Mouse (Mus musculus) intestine, embryonic 16.5 days (tissue): ENCODE measurements around the gene Fry. TPM values are rescaled to one million over a fixed set of nuclear protein-coding genes. Genes with fewer than 3 reads are reported as not detected.

Source experiments
- ATAC-seq: fragments of 200-750 bp; cut with Nextera tagmentation; 2 replicates; pipeline ENCODE4 v1.8.0; 2017; ENCODE audit warnings: moderate TSS enrichment, moderate library complexity
- H3K27ac ChIP-seq: fragments of 300-500 bp; sonication (generic); 2 replicates; pipeline ENCODE4 v1.5.1; 2014; ENCODE audit warnings: mild to moderate bottlenecking, low read length
- H3K27me3 ChIP-seq: fragments of 300-500 bp; sonication (generic); replicated peaks from 2 replicates; pipeline ENCODE4 v1.6.1; 2014; ENCODE audit warnings: low read length, control low read depth, mixed read lengths; ENCODE audit not compliant: control insufficient read depth, insufficient read depth
- H3K36me3 ChIP-seq: fragments of 300-500 bp; sonication (generic); 2 replicates; pipeline ENCODE4 v1.6.1; 2014; ENCODE audit warnings: low read length, control low read depth; ENCODE audit not compliant: control insufficient read depth, insufficient read depth
- H3K4me1 ChIP-seq: fragments of 300-500 bp; sonication (generic); 2 replicates; pipeline ENCODE4 v1.6.1; 2014; ENCODE audit warnings: low read length, control low read depth, mixed read lengths; ENCODE audit not compliant: control insufficient read depth, insufficient read depth
- H3K4me2 ChIP-seq: fragments of 300-500 bp; sonication (generic); 2 replicates; pipeline ENCODE4 v1.6.1; 2014; ENCODE audit warnings: low read depth, low read length, control low read depth
- H3K4me3 ChIP-seq: fragments of 300-500 bp; sonication (generic); 2 replicates; pipeline ENCODE4 v1.5.1; 2014; ENCODE audit warnings: mild to moderate bottlenecking, low read length
- H3K9ac ChIP-seq: fragments of 300-500 bp; sonication (generic); 2 replicates; pipeline ENCODE4 v1.6.1; 2014; ENCODE audit warnings: low read depth, low read length
- H3K9me3 ChIP-seq: fragments of 300-500 bp; sonication (generic); 2 replicates; pipeline ENCODE4 v1.6.1; 2016; ENCODE audit warnings: low read length, control low read depth; ENCODE audit not compliant: control insufficient read depth
- WGBS: fragments of 180-500 bp; shearing (Covaris S2); extraction: QIAGEN DNeasy Blood & Tissue Kit; methylation state at CpG from one replicate; pipeline ENCODE4 v1.1.7; 2014; 5-methylcytosine and 5-hydroxymethylcytosine counted together
- polyA plus RNA-seq: library from polyadenylated mRNA; unstranded; fragments of >200 nt; fragmentation: Nextera tagmentation; extraction: Ambion mirVana; gene quantifications from 2 replicates; pipeline ENCODE4 v1.2.1, GENCODE M21; 2015

Fry gene
- polyA plus RNA-seq, 1 experiment from 2014 or later = 6.1 TPM

DNA sequence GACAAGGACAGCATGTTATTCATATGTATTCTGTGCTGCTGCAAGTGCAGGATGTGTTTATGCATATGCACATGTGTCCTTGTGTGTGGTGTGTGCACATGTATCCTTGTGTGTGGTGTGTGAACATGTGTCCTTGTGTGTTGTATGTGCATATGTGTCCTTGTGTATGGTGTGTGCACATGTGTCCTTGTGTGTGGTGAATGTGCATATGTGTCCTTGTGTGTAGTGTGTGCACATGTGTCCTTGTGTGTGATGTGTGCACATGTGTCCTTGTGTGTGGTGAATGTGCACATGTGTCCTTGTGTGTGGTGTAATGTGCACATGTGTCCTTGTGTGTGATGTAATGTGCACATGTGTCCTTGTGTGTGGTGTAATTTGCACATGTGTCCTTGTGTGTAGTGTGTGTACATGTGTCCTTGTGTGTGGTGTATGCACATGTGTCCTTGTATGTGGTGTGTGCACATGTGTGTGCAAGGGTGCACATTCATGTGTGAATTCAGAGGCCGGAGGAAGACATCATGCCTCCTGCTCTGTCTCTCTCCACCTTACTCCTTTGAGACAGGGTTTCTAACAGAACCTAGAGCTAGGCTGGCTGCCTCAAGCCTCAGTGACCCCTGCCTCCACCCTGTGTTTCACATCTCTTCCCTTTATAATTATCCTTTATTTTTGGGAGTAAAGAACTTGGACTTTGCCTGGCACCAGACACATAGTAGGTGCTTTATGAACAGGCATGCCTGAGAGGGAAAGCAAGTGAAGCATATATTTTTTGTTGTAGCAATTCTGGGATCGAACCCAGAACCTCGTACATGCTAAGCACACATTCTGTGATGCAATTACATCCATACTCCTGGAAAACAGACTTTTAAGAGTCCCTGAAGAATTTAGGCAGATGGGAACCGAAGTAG lies 72.3 kb downstream of the Fry start:
- 92% methylated on average over 4 of the region's 4 CpGs for WGBS

DNA sequence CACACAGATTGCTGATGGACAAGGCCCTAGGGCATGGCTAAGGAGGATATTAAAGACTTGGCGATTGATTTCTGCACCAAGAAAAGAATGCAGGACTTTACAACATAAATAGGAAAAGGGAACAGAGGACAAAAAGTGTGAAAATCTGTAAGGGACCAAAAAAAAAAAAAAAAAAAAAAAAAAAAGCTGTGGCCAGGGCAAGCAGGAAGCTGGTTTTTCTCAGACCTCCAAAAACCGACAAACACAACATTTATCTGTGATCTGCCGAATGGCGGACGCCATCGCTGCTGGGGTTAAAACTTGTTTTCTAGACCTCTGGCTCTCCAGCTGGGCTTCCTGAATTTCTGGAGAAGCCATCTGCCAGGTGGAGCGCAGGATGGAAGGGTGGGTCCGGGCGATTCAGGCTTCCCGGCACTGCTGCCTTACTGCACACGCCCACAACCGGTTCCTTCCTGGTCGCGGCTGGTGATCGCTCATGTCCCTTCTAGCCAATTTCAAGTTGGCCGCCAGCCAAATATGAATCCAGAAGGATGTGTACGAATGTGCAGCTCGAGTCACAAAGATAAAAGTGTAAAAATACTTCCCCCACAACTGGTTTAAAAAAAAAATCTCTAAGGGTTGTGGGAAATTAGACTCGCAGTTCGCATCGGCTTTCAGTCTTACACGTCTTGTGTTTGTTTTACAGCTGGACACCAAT lies 77.2 kb downstream of the Fry start:
- 4% methylated on average over 22 of the region's 22 CpGs for WGBS
- peak; percentile 95 for ATAC-seq

More for the DNA sequence above, 72.3 kb downstream of the Fry start:
- no peak for ATAC-seq
- Histone ChIP-seq H3K4me3 (no peak overlapping the region), H3K4me1 (no peaks in the 10 kb centered on the region), H3K36me3 (no peaks in the 10 kb centered on the region), H3K9me3 (peaks cover 4% of the 10 kb centered on the region; the same call in 1 of the 2 replicates), H3K27ac (no peak overlapping the region), H3K9ac (no peak overlapping the region), H3K4me2 (no peak overlapping the region), H3K27me3 (no peaks in the 10 kb centered on the region)

DNA sequence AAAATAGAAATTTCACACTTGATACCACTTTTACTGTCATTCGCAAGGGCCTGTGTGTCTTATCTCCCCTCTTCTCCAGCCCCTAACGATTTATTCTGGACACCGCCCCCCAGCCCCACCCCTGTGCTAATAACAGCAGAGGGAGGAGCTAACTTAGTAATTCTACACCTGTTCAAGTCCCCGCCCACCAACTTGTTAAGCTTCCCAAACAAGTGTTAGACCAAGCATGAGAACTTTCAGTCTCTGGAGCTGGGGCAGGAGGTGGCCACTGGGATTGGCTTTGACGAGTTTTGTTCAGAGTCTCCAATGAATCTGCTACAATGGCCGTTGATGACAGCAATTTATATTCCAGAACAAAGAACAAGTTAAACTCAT lies 77.8 kb downstream of the Fry start:
- Histone ChIP-seq H3K27me3 (no peaks in the 10 kb centered on the region), H3K9me3 (no peaks in the 10 kb centered on the region), H3K9ac (peak overlapping the region; percentile 47), H3K4me3 (peak overlapping the region; percentile 49), H3K36me3 (no peaks in the 10 kb centered on the region), H3K27ac (peak overlapping the region; percentile 56), H3K4me2 (peak overlapping the region; percentile 55), H3K4me1 (peaks cover 11% of the 10 kb centered on the region)
- peak; percentile 92 for ATAC-seq
- WGBS = 1% methylated on average over 6 of the region's 6 CpGs

More for the DNA sequence above, 77.2 kb downstream of the Fry start:
- Histone ChIP-seq H3K9me3 (0 out of 2 replicates have a peak, but pooled peaks cover 3% of the 10 kb centered on the region), H3K4me2 (peak overlapping the region; percentile 55), H3K27me3 (no peaks in the 10 kb centered on the region), H3K4me1 (peaks cover 11% of the 10 kb centered on the region), H3K4me3 (peak overlapping the region; percentile 49), H3K36me3 (no peaks in the 10 kb centered on the region), H3K27ac (peak overlapping the region; percentile 56), H3K9ac (peak overlapping the region; percentile 49)

DNA sequence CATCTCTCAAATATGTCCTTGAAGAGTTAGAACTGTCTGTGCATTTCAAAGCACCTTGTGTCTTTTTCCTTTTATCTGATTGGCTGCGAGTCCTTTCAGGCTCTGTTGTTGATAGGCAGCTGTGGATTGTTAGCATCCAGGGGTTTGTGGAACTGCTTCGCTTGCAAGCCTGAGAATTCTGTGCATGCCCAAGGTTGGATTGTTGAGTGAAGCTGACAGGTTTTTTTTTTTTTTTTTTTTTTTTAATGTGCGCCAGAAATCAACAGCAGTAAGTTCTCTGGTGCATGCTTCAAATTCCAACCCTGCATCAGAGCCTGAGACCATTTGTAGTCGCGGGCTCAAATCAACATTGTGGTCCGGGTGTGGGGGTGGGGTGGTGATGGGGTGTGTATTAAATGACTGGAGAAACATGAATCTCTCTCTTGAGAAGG lies 78.5 kb downstream of the Fry start:
- Histone ChIP-seq H3K9me3 (no peaks in the 10 kb centered on the region), H3K27me3 (no peaks in the 10 kb centered on the region), H3K4me3 (peak overlapping the region; percentile 49), H3K4me2 (peak overlapping the region; percentile 55), H3K9ac (no peak overlapping the region), H3K4me1 (peaks cover 11% of the 10 kb centered on the region), H3K27ac (no peak overlapping the region), H3K36me3 (no peaks in the 10 kb centered on the region)
- no peak for ATAC-seq
- 13% methylated on average over 6 of the region's 6 CpGs for WGBS

DNA sequence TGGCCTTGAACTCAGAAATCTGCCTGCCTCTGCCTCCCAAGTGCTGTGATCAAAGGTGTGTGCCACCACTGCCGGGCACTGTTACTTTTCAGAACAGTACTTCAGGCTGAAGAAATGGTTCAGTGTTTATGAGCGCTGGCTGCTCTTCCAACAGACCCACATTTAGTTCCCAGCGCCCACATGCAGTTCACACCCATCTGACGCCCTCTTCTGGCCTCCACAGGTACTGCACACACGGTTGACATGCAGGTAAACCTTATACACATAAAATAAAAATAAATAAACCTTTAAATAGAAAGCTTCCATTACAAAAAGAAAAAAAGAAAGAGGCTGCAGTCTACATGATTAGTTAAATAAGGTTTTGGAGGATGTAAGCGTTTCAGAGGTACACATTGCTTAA lies 88.3 kb downstream of the Fry start:
- H3K27ac ChIP-seq = no peak overlapping the region
- H3K9me3 ChIP-seq = no peaks in the 10 kb centered on the region
- no peaks in the 10 kb centered on the region for H3K27me3 ChIP-seq
- ATAC-seq = no peak
- H3K36me3 ChIP-seq = no peaks in the 10 kb centered on the region
- no peak overlapping the region for H3K4me3 ChIP-seq
- 83% methylated on average over 6 of the region's 6 CpGs for WGBS
- no peak overlapping the region for H3K9ac ChIP-seq
- H3K4me2 ChIP-seq = no peak overlapping the region
- H3K4me1 ChIP-seq = no peaks in the 10 kb centered on the region

DNA sequence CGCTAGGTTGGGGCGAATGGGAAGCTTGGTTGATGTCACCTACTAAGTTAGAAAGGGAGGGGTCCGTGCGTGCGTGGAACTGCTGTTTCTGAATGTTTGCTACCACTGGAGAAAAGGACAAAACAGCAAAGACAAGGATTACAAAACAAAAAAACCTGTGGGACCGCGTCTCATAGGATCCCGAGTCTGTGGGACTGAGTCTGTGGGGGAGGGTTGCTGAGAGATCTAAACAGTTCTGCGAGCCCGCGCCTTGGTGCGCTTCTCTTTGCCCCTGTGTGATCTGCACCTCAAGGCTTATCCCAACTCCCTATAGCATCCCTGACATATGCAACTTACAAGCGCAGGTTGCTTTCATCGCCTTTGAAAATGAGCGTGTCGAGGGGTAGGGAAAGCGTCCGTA lies 89.2 kb downstream of the Fry start:
- ATAC-seq = no peak
- H3K27ac ChIP-seq = no peak overlapping the region
- H3K9ac ChIP-seq = no peak overlapping the region
- WGBS = 30% methylated on average over 18 of the region's 18 CpGs
- H3K27me3 ChIP-seq = no peaks in the 10 kb centered on the region
- peak overlapping the region; percentile 34 for H3K4me2 ChIP-seq
- 0 out of 2 replicates have a peak overlapping the region, but pooled peaks have one; percentile 9 for H3K4me3 ChIP-seq
- H3K9me3 ChIP-seq = no peaks in the 10 kb centered on the region
- H3K36me3 ChIP-seq = no peaks in the 10 kb centered on the region
- H3K4me1 ChIP-seq = no peaks in the 10 kb centered on the region

DNA sequence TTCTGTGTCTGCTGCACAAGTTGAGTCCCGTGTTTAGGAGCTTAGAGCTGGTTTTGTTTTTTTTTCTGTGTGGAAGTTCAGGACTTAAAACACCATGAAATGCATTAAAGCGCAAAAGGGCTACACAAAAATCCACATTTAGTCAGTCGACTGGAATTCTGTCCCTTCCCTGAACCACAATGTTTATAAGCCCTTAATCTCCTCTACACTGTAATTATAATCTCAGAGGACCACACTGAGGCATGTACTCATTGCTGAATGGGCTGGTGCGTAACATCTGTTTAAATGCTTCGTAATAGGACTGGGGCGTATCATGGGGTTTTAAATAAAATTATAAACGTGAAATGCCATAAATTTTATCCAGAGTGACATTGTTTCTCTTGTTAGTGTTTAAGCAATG lies 89.6 kb downstream of the Fry start:
- 32% methylated on average over 7 of the region's 7 CpGs for WGBS
- Histone ChIP-seq H3K36me3 (no peaks in the 10 kb centered on the region), H3K4me3 (no peak overlapping the region), H3K4me2 (peak overlapping the region; percentile 34), H3K27me3 (no peaks in the 10 kb centered on the region), H3K27ac (no peak overlapping the region), H3K9ac (no peak overlapping the region), H3K4me1 (no peaks in the 10 kb centered on the region), H3K9me3 (no peaks in the 10 kb centered on the region)
- ATAC-seq = no peak

DNA sequence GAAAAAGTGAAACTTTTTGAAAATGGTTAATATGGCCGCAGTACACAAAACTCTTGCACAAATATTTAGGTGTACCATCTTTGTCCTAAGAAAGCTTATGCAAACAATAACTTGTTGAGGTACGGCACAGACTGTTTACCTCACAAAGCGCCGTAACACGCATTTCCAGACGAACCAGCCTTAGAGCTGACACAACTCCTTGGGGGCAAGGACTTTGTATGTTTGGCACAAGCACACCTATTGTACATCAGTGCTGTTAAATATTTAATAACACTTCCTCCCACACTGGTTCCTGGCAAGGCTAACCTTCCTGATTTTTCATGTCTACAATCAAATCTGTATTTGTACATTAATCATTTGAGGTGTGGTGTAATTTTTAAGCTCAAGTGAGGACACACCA lies 95.6 kb downstream of the Fry start:
- Histone ChIP-seq H3K9ac (no peak overlapping the region), H3K4me1 (no peaks in the 10 kb centered on the region), H3K36me3 (no peaks in the 10 kb centered on the region), H3K4me2 (no peak overlapping the region), H3K4me3 (no peak overlapping the region), H3K27me3 (no peaks in the 10 kb centered on the region), H3K27ac (no peak overlapping the region), H3K9me3 (no peaks in the 10 kb centered on the region)
- ATAC-seq = no peak
- WGBS = 59% methylated on average over 6 of the region's 6 CpGs

DNA sequence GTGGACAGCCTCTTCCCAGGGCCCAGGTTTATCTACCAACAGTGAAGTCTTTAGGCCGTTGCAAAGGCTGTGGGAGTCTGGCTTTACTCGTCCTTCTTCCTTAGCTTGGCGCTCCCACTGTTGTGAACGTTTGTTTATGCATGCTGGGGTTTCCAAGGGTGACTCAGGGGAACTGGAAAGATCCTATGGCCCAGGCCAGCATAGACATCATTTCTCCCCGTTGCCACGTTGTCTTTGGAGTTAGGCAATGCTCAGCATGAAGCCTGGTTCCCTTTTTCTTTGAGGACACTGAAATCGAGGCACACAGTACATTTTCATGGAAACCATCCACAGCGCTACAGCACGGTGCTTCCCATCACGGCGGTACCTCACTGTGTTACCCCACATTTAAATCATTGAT lies 97.6 kb downstream of the Fry start:
- WGBS = 57% methylated on average over 11 of the region's 11 CpGs
- peak overlapping the region; percentile 14; the same call in 1 of the 2 replicates for H3K27ac ChIP-seq

More for the DNA sequence above, 97.6 kb downstream of the Fry start:
- Histone ChIP-seq H3K9me3 (no peaks in the 10 kb centered on the region), H3K9ac (no peak overlapping the region), H3K4me2 (no peak overlapping the region), H3K27me3 (no peaks in the 10 kb centered on the region), H3K4me1 (no peaks in the 10 kb centered on the region), H3K36me3 (no peaks in the 10 kb centered on the region), H3K4me3 (no peak overlapping the region)
- no peak for ATAC-seq
